Mouse (Mus musculus) cerebellum, postnatal 25 days (tissue): Measurements from ENCODE around the gene Wfdc3.
"Not testable (repeated sequence)": the region's sequence is repeated elsewhere in the genome, so short reads cannot be mapped to it uniquely, and the experiment has no call there.

Source experiments
- DNase-seq, 2 experiments: peaks; one replicate each; pipeline ENCODE4 v3.0.0; 2021; ENCODE audit warnings: mixed read lengths in 2 of 2

Wfdc3 gene

DNA sequence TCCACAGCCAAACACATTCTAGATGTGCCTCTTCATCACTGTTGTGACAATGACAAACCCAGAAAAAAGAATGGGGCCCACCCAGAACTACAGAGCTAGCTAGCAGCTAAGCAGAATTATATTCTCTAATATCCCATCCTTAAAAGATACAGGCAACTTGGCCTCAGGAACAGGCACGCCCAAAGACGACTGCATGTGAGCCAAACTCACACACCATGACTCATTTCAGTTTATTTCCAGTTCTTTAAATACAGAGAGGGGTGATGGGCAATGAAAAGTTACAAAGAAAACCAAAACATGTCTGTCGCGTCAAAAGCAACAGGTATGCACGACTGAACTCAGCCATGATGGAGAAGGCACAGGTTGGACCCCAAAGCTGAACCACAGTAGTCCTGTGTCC, 10.3 kb downstream of the Wfdc3 start:
- no peak for DNase-seq

DNA sequence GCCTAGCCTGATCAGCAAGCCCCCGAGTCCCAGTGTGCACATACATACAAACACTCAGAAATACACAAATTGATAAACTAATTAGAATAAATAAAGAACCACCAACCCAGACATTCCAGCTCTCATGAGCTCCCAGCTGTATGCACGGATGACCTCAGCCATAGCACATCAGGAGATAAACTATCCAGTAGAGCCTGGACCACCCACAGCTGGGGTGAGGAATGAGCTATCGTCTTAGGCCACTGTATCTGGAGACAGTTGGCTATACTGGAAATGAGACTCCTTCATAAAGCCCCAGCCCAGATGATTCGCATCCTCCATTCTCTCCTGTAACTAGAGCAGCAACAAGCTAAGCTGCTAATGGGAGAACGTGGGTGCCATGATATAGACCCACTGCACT, 10.9 kb downstream of the Wfdc3 start:
- DNase-seq: no peak

DNA sequence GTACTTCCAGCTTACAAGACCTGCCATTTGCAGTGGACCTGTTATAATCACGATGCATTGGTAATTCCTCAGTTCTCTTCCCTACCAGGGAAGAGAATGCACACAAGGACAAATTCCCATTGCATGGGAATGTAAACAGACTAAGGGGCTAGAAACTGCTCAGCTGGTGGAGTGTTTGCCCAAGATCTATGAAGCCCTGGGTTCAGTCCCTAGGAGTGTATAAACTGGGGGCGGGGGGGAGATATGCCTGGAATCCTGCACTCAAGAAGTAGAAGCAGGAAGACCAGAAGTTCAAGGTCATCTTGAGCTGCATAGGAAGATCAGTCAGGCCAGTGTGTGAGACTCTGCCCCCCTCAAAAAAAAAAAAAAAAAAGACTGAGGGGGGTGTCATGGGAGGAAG, 12.5 kb downstream of the Wfdc3 start:
- no peak for DNase-seq

DNA sequence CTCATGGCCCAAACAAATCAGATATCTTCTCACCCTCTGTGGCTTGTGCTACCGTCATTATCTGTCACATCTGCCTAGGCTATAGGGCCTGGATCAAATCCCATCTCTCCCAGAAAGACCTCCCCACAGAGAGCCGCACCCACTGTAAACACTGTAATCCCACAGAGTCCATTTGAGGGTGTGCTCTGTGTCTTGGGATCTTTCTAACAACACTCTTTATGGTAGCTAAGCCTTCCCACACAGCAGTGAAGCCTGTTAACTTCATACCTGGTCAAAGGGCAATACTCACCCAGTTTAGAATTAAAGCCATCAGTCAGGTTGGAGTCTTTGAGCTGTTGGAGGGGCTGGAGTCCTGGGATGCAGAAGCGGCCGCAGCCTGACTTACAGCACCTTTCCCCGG, 14.0 kb downstream of the Wfdc3 start:
- DNase-seq: no peak

DNA sequence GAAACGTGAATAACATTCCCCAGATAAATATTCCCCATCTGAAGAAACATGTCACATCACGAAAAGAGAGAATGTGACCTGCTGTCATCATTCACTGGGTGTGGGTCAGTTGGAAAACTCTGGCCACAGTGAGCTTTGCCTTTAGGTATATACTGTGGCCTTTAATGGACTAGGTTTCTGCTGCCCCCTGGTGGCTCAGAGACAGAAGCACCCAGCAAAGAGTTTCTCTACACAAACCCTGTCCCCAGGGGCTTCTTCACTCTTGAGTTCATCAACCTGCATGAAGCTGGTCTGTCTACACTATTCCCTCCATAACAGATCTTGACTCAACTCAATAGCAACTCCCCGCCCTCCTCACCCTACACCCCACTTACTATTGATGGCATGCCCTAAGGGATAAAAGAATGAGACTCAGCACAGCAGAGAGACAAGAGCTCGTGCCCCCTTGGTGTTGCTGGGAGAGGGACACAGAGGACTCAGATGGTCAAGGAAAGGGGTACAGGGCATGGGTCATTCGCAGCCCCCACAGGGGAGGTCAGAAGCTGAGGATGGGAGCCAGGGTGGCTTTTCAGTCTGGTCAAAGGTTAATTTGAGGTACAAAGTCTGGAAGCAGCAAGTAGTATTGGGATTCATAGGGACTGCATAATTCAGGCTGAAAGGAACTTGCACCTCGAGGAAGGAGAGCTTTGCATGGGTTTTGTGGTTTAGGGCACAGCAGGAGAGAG, 19.7 kb downstream of the Wfdc3 start:
- DNase-seq: peak; percentile 57 to 77

DNA sequence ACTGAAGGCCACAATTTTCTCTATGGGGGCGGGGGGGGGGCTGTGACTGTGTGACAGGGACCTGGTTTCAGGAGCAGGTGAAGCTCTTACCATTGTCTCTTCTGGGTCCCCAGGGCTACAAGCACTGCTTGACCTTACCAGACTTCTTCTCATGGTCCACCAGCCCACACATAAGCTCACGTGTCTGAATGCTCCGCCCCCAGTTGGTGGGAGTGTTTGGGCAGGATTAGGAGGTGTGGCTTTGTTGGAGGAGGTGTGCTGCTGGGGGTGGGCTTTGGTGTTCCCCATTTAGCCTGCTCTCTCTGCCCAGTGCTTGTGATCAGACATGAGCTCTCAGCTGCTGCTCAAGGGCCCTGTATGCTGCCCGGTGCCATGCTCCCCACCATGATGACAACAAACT, 22.5 kb downstream of the Wfdc3 start:
- DNase-seq: no peak

DNA sequence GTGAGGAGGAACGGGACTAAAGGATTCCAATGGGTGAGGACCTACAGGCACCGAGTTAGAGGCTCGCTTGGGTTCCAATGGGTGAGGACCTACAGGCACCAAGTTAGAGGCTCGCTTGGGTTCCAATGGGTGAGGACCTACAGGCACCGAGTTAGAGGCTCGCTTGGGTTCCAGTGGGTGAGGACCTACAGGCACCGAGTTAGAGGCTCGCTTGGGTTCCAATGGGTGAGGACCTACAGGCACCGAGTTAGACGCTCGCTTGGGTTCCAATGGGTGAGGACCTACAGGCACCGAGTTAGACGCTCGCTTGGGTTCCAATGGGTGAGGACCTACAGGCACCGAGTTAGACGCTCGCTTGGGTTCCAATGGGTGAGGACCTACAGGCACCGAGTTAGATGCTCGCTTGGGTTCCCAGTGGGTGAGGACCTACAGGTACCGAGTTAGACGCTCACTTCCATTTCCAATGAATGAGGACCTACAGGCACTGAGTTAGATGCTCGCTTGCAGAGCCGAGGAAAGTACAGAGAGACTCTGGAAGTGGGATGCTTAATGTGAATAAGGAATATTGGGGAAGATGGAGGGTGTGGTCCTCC, 29.4 kb downstream of the Wfdc3 start:
- DNase-seq: not testable (repeated sequence)

DNA sequence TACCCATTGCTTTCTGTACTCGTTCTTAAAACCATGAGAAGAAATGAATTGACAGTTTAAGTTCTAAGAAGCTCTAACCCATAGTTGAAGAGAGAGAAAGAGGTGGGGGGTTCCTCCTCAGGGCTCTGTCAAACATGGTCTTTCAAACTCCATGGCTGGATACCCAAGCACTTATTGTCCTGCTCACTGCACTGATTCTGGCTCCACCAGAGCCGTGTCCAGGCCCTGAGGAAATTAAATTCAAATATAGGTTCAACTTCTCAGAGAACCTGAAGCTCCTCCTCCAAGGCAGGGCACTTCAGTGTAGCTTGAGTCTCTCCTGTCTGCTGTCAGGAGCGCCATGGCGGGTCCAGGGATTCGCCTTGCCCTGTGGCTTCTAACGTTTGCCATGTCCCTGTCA, 30.7 kb downstream of the Wfdc3 start, which contains the start of gene Spint5:
TSS of gene Spint5 (plus strand) at position 301 of the 400 bp plus-strand sequence.
- DNase-seq: no peak

DNA sequence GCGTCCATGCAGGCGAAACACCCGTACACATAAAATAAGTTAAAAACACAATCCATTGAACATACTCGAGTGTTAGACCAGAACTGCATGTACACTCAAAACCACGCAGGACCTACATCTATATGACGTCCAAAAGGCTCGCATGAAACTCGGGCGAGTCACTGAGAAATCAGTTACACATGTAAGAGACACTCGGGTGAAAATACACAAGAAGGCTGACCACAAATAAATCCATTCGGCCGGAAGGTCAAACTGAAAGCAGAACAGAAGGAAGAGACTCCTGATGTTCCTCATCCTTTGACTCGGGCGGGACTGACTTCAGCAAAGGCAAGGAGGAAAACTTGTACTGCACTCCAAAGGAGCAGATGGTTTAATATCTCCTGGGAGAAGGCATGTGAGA, 39.7 kb downstream of the Wfdc3 start:
- DNase-seq: no peak

DNA sequence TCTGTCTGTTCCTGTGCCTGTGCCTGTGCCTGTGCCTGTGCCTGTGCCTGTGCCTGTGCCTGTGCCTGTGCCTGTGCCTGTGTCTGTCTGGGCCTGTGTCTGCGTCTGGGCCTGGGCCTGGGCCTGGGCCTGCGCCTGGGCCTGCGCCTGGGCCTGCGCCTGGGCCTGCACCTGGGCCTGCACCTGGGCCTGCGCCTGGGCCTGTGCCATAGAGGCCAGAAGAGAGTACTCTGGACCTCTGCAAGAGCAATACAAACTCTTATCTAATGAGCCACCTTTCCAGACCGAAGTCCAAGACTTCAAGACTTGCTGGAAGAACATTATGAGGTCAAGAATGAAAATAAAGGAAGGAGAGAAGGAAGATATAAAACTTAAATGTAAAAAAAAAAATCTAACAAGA, 40.4 kb downstream of the Wfdc3 start:
- no peak for DNase-seq

DNA sequence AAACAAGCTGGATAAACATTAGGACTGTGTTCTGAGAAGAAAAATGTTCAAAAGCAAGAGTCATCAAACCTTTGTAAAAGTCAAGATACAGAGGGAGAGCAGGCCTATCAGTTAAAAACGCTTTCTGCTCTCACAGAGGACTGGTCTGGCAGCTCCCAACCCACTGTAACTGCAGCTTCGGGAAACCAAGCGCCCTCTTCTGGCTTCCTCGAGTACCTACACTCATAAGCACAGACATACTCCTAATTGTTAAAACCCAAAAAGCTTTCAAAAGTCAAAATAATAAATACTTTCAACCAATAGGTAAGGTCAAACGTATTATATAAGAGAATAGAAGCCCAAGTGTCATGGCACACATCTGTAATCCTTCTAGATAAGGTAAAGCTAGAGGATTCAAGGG, 41.5 kb downstream of the Wfdc3 start:
- DNase-seq: no peak

DNA sequence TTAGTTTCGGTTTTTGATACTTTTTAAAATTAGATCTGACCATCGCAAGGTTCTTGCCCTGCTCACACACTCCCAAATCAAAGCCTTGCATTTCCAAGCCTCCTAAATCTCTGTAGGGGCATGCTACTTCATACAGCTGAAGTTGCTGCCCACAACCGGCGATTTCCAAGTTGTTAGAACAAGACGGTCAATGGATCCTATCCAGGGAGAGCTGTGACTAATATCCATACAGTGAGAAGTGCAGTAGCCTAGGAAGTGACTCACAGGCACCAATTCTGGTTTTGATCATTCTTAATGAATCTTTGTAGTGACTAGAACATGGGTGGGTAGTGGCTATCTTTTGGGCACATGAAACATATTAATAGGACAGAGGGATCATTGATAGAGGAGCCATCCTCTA, 44.0 kb downstream of the Wfdc3 start:
- no peak for DNase-seq

DNA sequence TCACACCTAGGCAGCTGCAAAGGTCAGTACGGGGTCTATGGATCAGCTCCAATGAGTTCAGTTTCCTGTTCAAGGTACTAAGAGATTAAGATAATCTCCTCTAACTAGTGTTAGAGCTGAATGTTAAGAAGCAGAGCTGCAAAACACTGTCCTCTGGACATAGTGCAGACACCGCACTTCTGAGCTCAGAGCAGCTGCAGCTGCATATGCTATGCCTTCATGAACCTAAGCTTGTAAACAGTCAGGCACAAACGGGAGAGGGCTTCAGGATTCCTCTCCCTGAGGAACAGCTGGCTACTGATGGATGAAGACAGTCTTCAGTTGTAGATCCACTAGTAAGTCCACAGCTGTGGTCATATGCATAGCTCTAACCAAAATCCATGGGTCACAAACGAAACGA, 44.8 kb downstream of the Wfdc3 start:
- no peak for DNase-seq

DNA sequence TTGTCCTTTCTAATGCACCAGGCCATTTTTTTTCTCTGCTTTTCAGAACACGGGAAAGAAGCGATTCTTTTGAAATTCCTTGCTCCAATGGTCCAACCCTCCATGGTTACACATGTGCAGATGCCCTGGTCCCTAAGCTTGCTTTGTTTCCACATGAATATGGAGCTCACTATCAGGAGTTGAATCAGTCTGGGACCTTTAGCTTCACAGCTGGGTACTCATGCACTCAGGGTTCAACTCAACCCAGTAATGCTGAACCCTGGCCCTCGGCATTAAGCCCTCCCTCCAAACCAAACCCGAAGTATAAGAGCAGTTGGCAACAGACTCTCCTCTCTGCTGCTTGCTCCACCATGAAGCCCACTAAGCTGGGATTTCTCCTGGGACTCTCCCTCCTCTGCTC, 47.5 kb downstream of the Wfdc3 start, which contains the start of gene Spint4:
TSS of gene Spint4 (plus strand) at position 301 of the 400 bp plus-strand sequence.
- DNase-seq: no peak

DNA sequence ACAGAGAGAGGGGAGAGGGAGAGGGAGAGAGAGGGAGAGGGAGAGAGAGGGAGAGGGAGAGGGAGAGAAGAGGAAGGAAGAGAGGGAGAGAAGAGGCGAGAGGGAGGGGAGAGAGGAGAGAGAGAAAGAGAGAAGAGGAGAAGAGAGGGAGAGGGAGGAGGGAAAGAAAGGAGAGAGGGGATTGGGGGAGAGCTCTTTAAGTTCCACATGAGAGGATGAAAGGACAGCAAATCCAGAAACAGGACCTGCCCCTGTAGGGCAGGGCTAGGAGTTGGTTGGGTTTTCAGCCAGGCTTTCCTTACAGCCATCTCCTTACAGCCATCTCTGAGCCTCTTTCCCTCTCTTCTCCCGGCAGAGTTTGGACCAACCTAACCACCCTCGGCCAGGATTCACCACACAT, 60.9 kb downstream of the Wfdc3 start, which contains the start of gene Wfdc13:
TSS of gene Wfdc13 (plus strand) at position 301 of the 400 bp plus-strand sequence.
- DNase-seq: no peak
